Mouse (Mus musculus) embryonic facial prominence, embryonic 10.5 days (tissue): ENCODE measurements at regions not wholly inside any gene's neighbourhood (a gene's known extent, or its start where the extent isn't known, plus 50 kb on each side); places are given as distances from the start of the nearest gene placed in this dataset.

Experiments
- DNase-seq: peaks from one replicate; pipeline ENCODE4 v3.0.0-alpha.2; 2017; ENCODE audit warnings: low spot score
- H3K27ac ChIP-seq: fragments of 300-500 bp; sonication (generic); replicated peaks from 2 replicates; pipeline ENCODE4 v1.5.1; 2016; ENCODE audit warnings: mild to moderate bottlenecking
- H3K27me3 ChIP-seq: fragments of 300-500 bp; sonication (generic); replicated peaks from 2 replicates; pipeline ENCODE4 v1.6.1; 2016; ENCODE audit warnings: low read depth, mild to moderate bottlenecking; ENCODE audit not compliant: poor library complexity, severe bottlenecking
- H3K36me3 ChIP-seq: fragments of 300-500 bp; sonication (generic); replicated peaks from 2 replicates; pipeline ENCODE4 v1.6.1; 2016; ENCODE audit warnings: mild to moderate bottlenecking, moderate library complexity
- H3K4me1 ChIP-seq: fragments of 300-500 bp; sonication (generic); 2 replicates; pipeline ENCODE4 v1.6.1; 2016
- H3K4me3 ChIP-seq: fragments of 300-500 bp; sonication (generic); 2 replicates; pipeline ENCODE4 v1.5.1; 2016; ENCODE audit warnings: mild to moderate bottlenecking, moderate library complexity
- H3K9me3 ChIP-seq: fragments of 300-500 bp; sonication (generic); 2 replicates; pipeline ENCODE4 v1.6.1; 2016; ENCODE audit warnings: mild to moderate bottlenecking
- WGBS: fragments of 180-500 bp; shearing (Covaris S2); methylation state at CpG from one replicate; pipeline ENCODE4 v1.1.7; 2016; 5-methylcytosine and 5-hydroxymethylcytosine counted together

DNA sequence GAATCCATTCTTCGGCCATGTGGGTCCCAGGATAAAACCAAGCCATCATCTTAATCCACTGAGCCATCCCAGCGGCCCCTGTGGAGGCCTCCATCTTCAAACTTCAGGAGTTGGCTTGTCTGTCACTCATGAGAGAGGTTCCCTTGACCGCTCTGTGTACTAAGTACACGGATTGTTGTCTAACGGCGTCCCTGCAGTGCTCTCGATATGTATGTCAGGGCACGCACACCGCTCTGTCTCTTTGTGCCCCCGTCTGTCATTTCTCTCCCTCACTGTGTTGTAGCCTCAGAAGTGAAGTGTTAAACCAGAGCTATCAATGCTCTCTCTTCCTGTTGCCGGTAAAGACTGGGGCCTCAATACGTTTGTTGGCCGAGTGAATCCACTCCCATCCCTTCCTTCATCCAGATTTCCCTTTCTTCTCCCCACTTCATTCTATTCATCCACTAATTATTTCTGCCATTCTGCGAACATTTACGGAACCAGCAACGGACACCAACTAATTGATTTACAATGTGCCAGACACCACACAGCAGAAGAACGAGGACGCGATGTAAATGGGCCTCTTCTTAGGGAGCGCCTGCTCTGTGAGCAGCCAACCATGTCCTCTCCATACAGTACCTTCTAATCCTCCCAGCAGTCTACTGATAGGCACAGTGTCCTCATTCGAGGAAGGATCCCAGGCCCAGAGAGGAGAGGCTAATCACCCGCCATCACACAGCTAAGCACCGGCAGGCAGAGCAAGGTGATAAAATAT, 199.6 kb downstream of the Gm11011 start:
- no peak overlapping the region for H3K4me3 ChIP-seq
- H3K9me3 ChIP-seq = no peaks in the 10 kb centered on the region
- H3K36me3 ChIP-seq = no peaks in the 10 kb centered on the region
- no peak for DNase-seq
- H3K27me3 ChIP-seq = no peaks in the 10 kb centered on the region
- H3K4me1 ChIP-seq = 0 out of 2 replicates have a peak, but pooled peaks cover 8% of the 10 kb centered on the region
- H3K27ac ChIP-seq = no peak overlapping the region
- WGBS = 63% methylated on average over 23 of the region's 23 CpGs

DNA sequence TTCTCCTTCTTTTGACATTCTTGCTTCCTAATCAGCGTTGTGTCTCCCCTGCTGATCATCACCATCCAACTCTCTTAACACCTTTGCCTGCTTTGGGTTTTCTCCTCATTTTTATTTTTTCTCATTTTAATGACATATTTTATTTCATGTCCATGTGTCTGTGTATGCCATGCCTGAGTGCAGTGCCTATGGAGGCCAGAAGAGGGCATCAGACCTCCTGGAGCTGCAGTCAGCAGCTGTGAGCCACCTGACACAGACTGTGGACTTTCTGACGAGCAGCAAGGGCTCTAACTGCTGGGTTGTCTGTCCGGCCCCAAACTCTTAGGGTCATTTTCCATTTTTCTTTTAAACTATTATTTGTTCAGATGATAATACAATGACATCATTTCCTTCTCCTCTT, 203.8 kb downstream of the Gm11011 start:
- H3K27ac ChIP-seq = no peak overlapping the region
- H3K27me3 ChIP-seq = no peaks in the 10 kb centered on the region
- H3K4me1 ChIP-seq = 0 out of 2 replicates have a peak, but pooled peaks cover 8% of the 10 kb centered on the region
- no peak for DNase-seq
- no peaks in the 10 kb centered on the region for H3K9me3 ChIP-seq
- H3K4me3 ChIP-seq = no peak overlapping the region
- no peaks in the 10 kb centered on the region for H3K36me3 ChIP-seq
- 90% methylated on average over 3 of the region's 3 CpGs for WGBS

DNA sequence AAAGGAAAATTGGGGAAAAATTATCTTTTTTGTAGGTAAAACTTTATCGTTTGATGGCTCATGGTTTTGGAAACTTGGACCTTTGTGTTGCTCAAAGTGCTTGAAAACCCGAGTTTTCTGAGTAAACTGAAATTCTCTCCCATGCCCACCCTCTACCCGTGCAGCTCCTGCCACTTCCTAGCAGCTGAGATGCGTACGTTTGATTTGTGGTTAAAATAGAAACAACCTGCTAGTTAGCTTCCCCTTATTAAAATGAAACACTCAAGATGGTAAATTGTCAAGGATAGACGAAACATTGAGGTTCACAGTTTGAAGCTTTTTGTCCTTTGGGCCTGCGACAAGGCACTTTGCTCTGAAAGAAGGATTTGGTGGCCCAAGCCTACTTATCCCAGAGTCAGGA, 214.5 kb downstream of the Gm11011 start:
- 88% methylated on average over 7 of the region's 7 CpGs for WGBS
- Histone ChIP-seq H3K36me3 (no peaks in the 10 kb centered on the region), H3K27me3 (no peaks in the 10 kb centered on the region), H3K9me3 (0 out of 2 replicates have a peak, but pooled peaks cover 2% of the 10 kb centered on the region), H3K4me3 (no peak overlapping the region), H3K4me1 (no peaks in the 10 kb centered on the region), H3K27ac (no peak overlapping the region)
- DNase-seq = no peak

DNA sequence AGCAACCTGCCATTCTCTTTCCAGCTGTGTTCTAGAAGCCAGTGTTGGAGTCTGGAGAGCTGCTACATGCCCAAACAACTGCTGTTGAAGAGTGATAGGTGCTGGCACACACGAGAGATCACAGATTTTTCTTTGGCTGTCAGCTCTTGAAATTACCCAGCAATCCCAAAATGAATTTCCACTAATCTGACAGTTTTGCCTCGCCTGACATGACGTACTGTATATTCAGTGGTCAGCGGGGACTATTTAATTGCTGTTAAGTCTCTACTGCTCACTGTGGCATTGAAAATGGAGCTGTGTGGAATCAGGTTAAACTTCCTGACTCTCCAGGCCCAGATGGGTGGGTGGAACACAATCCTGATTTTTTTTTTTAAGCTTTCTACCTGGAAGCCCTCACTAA, 222.5 kb downstream of the Gm11011 start:
- Histone ChIP-seq H3K4me1 (peaks cover 8% of the 10 kb centered on the region), H3K36me3 (no peaks in the 10 kb centered on the region), H3K27me3 (no peaks in the 10 kb centered on the region), H3K4me3 (no peak overlapping the region), H3K27ac (no peak overlapping the region), H3K9me3 (no peaks in the 10 kb centered on the region)
- DNase-seq = no peak
- WGBS = 74% methylated on average over 4 of the region's 4 CpGs

DNA sequence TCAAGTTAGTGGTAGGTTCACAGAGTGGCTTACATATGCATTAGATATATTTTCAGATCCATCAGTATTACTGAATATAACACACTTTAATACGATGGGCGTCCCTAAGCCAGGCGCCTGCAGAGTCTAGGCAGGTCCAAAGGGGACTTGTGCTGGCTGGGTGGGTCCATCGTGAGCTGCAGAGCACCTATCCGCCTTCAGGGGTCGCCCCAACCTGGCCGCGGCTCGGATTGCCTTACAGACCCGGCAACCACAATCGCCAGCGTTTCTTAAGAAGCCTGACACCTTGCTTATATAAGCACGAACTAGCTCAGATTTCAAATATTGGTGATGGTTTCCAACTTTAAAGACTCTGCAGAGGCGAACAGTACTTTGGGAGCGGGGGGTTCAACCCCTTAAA, 227.3 kb downstream of the Gm11011 start:
- Histone ChIP-seq H3K4me1 (peaks cover 8% of the 10 kb centered on the region), H3K9me3 (no peaks in the 10 kb centered on the region), H3K27me3 (no peaks in the 10 kb centered on the region), H3K27ac (no peak overlapping the region), H3K36me3 (no peaks in the 10 kb centered on the region), H3K4me3 (peak overlapping the region; percentile 44)
- WGBS = 22% methylated on average over 15 of the region's 15 CpGs
- DNase-seq = peak; percentile 81

DNA sequence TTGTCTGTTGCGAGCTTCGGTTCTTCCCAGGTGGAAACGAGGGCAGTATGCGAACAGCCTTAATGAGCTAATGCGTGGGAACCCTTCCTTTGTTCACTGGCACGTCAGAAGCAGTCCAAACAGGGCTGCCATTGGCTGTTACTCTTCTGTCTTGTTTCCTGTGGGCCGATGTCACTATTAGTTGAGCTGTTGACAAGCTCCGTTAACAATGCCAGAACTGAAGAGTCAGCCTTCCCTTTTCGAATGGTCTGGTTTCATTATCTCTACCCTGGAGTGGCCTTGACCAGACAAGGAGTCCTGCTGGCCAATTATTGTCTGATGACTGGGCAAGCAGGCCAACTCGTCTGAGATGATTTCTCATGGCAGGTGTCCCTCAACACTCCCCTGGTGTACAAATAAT, 230.1 kb downstream of the Gm11011 start:
- H3K4me3 ChIP-seq = no peak overlapping the region
- 74% methylated on average over 10 of the region's 10 CpGs for WGBS
- DNase-seq = no peak

DNA sequence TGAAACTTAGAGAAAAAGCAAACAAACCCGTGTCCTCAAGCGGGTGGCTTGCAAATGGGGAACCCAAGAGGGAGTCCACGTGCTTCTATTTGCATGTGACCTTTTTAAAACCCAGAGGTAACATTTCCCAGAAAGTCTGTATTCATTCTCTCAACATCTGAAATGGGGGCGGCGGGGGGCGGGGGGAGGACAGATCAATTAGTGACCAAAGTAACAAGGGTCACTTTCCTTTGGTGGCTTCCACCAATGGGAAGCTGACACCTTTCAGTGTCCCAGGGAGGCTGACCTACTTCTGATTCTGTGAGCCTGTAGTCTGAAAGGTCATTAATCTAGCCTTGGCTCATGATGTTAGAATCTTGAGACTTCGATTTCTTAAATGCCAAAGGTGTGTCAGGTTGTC, 236.0 kb downstream of the Gm11011 start:
- Histone ChIP-seq H3K36me3 (no peaks in the 10 kb centered on the region), H3K27ac (no peak overlapping the region), H3K4me3 (no peak overlapping the region), H3K27me3 (no peaks in the 10 kb centered on the region), H3K4me1 (no peaks in the 10 kb centered on the region), H3K9me3 (no peaks in the 10 kb centered on the region)
- DNase-seq = no peak
- WGBS = 88% methylated on average over 7 of the region's 7 CpGs

More for the DNA sequence above, 230.1 kb downstream of the Gm11011 start:
- peaks cover 6% of the 10 kb centered on the region for H3K4me1 ChIP-seq
- no peak overlapping the region for H3K27ac ChIP-seq
- no peaks in the 10 kb centered on the region for H3K27me3 ChIP-seq
- H3K9me3 ChIP-seq = no peaks in the 10 kb centered on the region
- H3K36me3 ChIP-seq = no peaks in the 10 kb centered on the region

DNA sequence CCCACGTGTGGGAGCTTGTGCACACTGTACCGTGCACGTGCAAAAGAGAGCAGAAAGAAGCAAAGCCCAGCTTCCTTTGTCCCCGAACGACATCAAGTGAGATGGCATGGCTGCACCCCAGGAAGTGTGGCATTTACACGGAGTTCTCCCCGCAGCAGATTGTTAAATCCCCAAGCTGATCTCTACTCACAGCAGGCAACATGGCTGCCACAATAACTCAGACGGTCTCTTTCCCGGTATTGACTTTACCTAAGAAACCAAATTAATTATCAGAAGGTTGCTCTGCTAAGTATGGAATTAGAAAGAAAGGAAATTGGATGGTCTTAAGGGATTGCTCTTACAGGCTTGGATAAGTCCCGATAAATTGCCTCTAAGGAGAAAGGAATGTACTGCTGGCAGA, 241.4 kb downstream of the Gm11011 start:
- H3K4me1 ChIP-seq = peaks cover 3% of the 10 kb centered on the region; the same call in 1 of the 2 replicates
- no peaks in the 10 kb centered on the region for H3K27me3 ChIP-seq
- 68% methylated on average over 10 of the region's 10 CpGs for WGBS
- H3K36me3 ChIP-seq = no peaks in the 10 kb centered on the region
- H3K27ac ChIP-seq = no peak overlapping the region
- no peak overlapping the region for H3K4me3 ChIP-seq
- no peak for DNase-seq
- no peaks in the 10 kb centered on the region for H3K9me3 ChIP-seq

DNA sequence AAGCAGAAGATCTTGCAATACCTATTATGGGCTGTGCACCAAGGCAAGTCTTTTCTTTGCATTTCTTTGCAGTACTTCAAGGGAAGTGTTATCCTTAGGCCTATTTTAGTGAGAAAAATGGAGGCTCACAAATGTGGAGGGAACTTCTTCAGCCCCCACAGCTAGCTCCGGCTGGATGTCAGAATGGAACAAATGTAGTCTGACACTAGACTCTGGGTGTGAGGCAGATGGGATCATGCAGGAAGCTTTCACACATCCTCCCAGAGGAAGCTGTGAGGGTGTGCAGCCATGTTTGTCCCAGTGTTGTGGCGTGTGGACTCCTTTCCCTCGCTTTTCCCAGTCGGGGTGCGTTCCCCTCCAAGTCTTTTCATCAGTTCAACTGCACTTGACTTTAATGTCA, 268.0 kb downstream of the Gm11011 start:
- H3K36me3 ChIP-seq = no peaks in the 10 kb centered on the region
- no peaks in the 10 kb centered on the region for H3K4me1 ChIP-seq
- 86% methylated on average over 5 of the region's 5 CpGs for WGBS
- no peaks in the 10 kb centered on the region for H3K9me3 ChIP-seq
- H3K27ac ChIP-seq = no peak overlapping the region
- DNase-seq = no peak
- H3K4me3 ChIP-seq = no peak overlapping the region
- no peaks in the 10 kb centered on the region for H3K27me3 ChIP-seq

DNA sequence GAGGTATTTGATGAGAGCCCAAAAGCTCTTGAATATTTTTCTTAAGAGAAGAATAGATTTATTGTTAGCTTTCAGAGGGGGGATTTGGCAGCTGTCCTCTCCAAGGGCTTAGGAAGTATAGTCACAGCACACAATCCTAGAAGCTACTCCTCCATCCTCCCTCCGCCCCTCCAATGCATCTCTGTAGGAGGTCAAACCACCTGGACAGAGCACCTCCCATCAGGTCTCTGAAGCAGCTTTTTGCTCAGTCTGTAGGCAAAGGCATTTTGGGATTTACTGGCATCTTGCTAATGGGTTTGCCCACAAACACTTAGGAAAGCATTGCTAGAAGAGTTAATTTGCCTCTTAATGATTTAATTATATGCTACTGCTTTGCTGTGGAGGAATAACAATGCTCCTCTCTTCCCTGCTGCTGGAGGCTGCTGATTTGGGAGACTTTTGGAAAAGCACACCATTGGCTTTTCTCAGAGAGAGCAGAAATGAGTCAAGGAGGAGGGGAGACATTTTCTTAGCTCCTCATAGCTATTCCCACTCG, 273.1 kb downstream of the Gm11011 start:
- no peak for DNase-seq
- WGBS = 24% methylated on average over 2 of the region's 2 CpGs
- H3K9me3 ChIP-seq = no peaks in the 10 kb centered on the region

DNA sequence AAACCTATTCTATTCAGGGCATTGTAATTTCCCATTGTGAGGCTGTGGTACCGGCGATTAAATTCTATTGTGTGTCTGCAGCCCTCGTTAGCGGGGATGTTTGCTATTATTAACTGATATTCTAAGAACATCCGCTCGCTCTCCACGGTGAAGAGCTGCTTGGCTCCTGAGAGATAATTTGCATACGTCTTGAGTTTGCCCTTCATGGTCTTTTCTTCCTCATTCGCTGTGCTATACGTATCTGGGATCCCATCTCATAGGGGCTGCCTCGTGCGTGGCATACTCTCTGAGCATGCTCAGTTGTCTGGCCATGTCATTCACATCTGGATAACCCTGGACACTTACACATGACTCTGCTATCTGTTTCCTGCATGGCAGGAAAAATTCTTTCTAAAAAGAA, 275.7 kb downstream of the Gm11011 start:
- Histone ChIP-seq H3K4me1 (peaks cover 5% of the 10 kb centered on the region; the same call in 1 of the 2 replicates), H3K27ac (no peak overlapping the region), H3K4me3 (no peak overlapping the region), H3K27me3 (no peaks in the 10 kb centered on the region), H3K36me3 (no peaks in the 10 kb centered on the region), H3K9me3 (no peaks in the 10 kb centered on the region)
- DNase-seq = no peak
- 56% methylated on average over 12 of the region's 12 CpGs for WGBS

More for the DNA sequence above, 273.1 kb downstream of the Gm11011 start:
- Histone ChIP-seq H3K27ac (no peak overlapping the region), H3K36me3 (no peaks in the 10 kb centered on the region), H3K4me3 (no peak overlapping the region), H3K27me3 (no peaks in the 10 kb centered on the region), H3K4me1 (peaks cover 5% of the 10 kb centered on the region; the same call in 1 of the 2 replicates)

DNA sequence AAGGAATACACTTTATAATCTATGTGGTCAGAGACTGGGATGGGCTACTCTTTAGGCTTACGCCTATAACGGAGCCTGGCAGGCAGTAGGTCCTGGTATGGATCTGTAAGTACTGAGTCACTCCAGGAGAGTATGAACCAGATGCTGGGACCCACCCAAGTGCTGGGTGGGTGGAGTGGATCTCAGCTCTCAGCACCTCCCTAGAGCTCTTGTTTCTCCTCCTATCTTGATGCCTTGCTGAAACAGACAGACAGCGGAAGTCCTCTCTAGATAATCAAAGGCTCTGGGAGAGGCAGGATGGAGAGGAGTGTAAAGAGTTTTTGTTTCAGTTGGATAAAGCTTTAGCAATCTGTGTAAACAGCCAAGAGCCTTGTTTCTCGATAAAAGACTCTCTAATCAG, 276.2 kb downstream of the Gm11011 start:
- WGBS = 67% methylated on average over 4 of the region's 4 CpGs
- no peak overlapping the region for H3K27ac ChIP-seq
- no peaks in the 10 kb centered on the region for H3K36me3 ChIP-seq
- no peaks in the 10 kb centered on the region for H3K9me3 ChIP-seq
- H3K4me1 ChIP-seq = peaks cover 5% of the 10 kb centered on the region; the same call in 1 of the 2 replicates
- no peak overlapping the region for H3K4me3 ChIP-seq
- no peaks in the 10 kb centered on the region for H3K27me3 ChIP-seq
- DNase-seq = no peak

DNA sequence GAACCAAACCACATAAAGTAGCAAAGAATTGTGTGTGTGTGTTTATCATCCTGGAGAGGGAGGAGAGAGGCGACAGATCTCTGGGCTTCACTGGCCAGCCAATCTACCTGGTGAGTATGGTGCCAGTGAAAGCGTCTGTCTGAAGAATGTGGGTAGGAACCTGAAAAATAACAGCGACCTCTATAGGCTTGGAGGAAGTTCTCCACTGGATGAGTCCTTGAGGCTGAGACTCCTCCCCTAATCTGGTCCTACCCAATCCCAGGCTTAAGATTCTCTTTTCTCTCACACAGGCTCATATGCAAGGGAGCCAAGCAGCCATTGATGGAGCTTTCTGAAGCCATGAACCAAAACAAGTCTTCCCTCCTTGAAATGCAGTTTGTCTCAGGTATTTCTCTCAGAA, 283.2 kb downstream of the Gm11011 start:
- no peak overlapping the region for H3K4me3 ChIP-seq
- H3K9me3 ChIP-seq = no peaks in the 10 kb centered on the region
- no peak for DNase-seq
- H3K27me3 ChIP-seq = no peaks in the 10 kb centered on the region
- H3K36me3 ChIP-seq = no peaks in the 10 kb centered on the region
- no peak overlapping the region for H3K27ac ChIP-seq
- 86% methylated on average over 3 of the region's 3 CpGs for WGBS
- no peaks in the 10 kb centered on the region for H3K4me1 ChIP-seq
